Mouse (Mus musculus) right cerebral cortex, postnatal 4 days (tissue): ENCODE results near the gene Olfr1328.
A peak's percentile ranks its signal among the peaks of the same experiment; 100 is the strongest.
"Not testable (repeated sequence)": the region's sequence is repeated elsewhere in the genome, so short reads cannot be mapped to it uniquely, and the experiment has no call there.

Source experiments
- DNase-seq: peaks from one replicate; pipeline ENCODE4 v3.0.0-alpha.2; 2022

Gene Olfr1328

DNA sequence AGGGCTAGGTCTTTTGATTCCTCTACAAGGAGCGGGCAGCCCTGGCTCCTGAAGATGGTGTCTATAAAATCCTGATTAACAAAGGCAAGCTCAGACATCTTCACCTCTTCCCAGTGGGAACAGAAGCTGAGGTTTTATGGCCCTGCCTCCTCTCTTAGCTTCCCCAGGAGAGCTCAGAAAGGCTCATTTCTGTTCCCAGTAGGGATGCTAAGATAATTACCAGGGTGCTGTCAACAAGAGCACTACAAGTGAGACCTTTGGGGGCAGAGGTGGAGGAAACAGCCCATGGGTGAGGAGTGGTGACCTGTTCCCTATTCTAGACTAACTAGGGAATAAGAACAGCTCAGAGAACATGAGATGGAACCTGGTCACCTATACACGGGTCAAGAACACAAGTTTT is at the start of gene Olfr1328:
Olfr1328 (minus strand) TSS at position 101 of the 400 bp plus-strand sequence.
- no peak for DNase-seq

DNA sequence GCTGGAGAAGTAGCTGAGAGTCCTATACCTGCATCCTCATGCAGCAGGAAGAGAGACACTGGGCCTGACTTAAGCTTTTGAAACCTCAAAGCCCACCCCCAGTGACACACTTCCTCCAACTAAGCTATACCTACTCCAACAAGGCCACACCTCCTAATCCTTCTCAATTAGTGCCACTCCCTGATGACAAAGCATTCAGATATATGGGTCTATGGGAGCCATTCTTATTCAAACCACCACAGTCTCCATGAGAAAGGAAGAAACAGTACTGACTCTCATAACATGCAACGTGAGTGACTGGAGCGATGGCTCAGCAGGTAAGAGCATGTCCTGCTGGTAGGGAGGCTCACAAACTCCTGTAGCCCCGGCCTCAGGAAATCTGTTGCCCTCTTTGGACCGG is 46.9 kb upstream of the Olfr1328 start:
- DNase-seq, result no peak

DNA sequence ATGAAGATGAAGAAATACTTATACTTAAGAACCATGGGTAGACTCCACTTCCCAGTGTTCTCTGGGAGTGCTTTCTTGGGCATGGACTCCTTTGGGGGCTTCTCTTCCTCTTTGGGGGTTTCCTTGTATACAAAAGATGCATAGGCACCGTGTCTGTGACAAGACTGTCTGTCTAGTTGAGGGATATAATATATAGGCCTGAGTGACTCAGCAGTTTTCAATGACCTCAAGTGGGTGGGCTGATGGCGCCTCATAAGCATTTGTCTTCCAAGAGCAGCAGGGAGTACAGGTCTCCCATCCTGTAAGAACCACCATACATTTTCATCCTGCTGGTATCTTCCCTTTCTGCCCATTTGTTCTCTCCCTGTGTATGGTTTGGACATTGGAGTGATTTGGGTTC is 34.9 kb upstream of the Olfr1328 start:
- DNase-seq, result no peak

DNA sequence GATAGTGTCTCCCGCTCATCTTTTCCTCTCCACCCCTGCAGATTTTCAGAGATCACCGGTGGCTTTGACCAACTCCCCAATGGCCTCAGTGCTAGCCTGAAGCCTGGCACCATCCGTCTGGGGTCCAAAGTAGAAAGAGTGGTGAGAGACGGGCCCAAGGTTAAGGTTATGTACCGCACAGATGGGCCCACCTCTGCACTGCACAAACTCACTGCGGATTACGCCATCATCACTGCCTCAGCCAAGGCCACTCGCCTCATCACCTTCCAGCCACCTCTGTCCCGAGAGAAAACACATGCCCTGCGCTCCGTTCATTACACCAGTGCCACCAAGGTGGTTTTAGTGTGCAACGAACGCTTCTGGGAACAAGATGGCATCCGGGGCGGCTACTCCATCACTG is 29.3 kb upstream of the Olfr1328 start:
- DNase-seq, result no peak

DNA sequence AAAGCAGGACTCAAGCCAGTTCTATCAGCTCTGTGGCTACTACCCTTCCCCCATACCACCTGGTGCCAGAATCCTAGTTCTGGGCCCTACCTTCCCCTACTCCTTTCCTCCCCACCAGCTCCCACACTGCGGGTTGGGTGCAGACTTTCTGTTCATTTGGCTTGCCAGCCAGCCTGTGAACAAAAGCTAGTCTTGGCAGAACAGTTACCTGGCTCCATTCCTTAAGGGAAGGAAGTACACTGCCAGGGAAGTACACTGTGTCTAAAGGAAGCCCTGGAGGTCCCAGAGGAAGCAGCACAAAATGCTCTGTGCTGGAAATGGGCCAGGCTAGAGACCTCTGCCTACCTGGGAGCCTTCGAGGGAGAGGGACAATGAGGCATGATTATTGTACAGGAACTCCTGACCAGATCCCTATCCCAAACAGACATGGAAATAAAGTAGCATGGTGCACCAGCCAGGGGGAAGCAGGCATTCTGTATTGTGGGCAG is 22.8 kb upstream of the Olfr1328 start, which contains the start of gene Lao1:
Lao1 (plus strand) TSS at position 438 of the 488 bp plus-strand sequence.
- no peak for DNase-seq

DNA sequence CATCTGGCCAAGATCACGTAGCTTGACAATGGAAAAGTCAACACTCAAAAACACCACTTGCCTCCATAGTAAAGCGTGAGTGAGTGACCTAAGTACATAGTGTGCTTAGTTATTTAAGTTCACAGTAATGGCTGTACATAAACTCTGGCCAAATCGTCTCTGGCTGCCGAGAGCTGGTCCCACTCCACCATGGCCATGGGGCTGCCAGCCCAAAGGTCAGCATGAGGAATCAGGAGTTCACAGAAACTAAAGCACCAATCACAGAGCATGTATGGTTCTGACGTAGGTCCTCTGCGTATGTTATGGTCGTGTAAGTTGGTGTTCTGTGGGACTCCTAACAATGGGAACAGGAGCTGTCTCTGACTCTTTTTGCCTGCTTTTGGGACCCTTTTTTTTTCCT is 20.4 kb upstream of the Olfr1328 start:
- DNase-seq, result no peak

DNA sequence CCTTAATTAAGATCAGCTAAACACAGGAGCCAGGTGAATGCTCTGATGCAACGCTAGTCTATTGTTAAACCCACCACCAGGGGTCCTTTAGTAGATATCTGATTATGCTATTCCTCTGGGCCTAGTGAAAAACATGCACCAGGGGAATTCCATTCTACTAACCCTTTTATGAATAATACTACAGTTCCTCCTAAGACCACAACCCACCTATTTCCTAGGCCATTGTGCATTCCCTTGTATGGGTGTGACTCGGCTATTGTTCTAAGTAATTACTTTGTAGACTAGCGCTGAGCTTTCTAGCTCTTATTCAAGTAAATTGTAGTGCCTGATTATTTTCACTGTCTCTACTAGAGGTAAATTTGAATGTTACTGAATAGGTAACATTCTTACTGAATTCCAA is 7.1 kb downstream of the Olfr1328 start:
- DNase-seq, result not testable (repeated sequence)

DNA sequence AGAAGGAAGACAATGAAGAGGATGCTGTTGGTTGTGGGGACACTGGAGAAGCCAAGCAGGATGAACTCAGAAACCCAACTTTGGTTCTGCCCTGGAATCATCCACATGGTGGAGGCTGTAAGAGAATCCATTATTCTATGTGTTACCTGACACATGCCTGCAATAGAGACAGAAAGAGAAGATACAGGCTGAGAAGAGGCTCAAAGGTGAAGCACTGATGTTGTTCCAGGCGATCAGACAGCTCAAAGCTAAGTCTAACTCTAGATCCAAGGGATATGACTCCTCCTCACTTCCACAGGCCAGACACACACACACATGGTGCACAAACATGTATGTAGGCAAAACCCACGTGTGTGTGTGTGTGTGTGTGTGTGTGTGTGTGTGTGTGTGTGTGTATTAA is 21.0 kb downstream of the Olfr1328 start, which contains the start of gene Olfr1329:
Olfr1329 (minus strand) TSS at position 101 of the 400 bp plus-strand sequence.
- not testable (repeated sequence) for DNase-seq

DNA sequence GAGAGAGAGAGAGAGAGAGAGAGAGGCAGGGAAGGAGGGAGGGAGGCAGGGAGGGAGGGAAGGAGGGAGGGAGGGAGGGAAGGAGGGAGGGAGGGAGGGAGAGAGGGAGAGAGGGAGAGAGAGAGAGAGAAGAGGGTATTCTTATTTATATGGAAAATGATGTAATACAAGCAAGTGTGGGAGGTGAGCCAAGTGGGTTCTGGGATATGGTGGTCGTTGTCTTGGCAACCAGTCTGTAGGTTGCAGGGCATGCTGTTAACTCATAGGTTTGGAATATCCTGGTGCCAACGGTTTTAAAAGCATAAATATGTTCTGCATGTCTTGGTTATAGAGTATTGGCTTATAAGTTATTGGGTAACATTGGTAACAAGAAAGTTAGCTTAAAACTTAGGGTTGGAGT is 36.4 kb downstream of the Olfr1328 start:
- peak; percentile 4 for DNase-seq

DNA sequence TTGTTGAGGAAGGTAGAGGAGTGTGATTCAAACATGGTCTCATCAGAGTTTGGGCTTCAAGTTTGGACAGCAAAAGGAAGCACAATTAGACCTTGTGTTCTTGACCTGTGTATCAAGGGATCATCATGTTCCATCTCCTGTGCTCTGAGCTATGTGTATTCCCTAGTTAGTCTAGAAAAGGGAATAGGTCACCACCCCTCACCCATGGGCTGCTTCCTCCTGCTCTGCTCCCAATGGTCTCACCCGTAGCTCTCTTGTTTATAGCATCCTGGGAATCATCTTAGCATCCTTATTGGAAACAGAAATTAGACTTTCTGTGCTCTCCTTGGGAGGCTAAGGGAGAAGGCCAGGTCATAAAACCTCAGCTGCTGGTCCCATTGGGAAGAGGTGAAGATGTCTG is 50.1 kb downstream of the Olfr1328 start, which contains the start of gene Olfr1330:
Olfr1330 (plus strand) TSS at position 301 of the 400 bp plus-strand sequence.
- no peak for DNase-seq
